Comparison of ENCODE assay signal across 27 mouse cellular contexts in the genomic region with DNA sequence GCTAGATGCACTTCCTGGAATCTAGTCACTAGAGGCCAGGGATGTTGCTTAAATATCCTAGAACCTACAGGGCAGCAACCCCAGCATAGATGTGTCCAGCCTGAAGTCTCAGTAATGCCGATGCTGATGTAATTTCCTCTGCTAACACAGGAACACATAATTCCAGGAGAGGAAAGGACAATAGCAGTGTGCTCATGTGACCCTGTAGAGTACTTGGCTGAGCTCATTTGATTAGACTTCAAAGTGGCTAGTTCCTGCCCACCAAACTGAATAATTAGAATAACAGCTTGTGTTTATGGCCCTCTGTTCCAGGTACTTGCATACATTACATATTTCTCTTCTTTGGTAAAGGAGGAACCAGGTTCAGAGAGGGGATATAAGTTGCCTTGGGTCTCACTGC. TPM values are rescaled to one million over a fixed set of nuclear protein-coding genes. Genes with fewer than 3 reads are reported as not detected.
DNase-seq lines count a peak whose midpoint lies in the region; ATAC-seq and TF ChIP-seq lines count a peak whose summit lies in the region.
"Had no signal": no experiment of that assay in that cellular context is flagged by ENCODE, and none has a peak within 500 bp of the region (broad histone marks: within the 10 kb centered on the region; RNA-seq: fewer than 3 reads in every experiment).

No protein-coding gene starts in this region.

- no peak for TF ChIP-seq EP300 in heart, adult 2 months (IDR thresholded peaks at IDR 0.05; ENCODE audit: insufficient read depth, low read depth, low read length)
- no peak for TF ChIP-seq EP300 in heart, postnatal 0 days (IDR thresholded peaks at IDR 0.05; ENCODE audit: low read depth)

- TF ChIP-seq CTCF in heart, adult 2 months (IDR thresholded peaks at IDR 0.05): no peak
- TF ChIP-seq CTCF in heart, postnatal 0 days (IDR thresholded peaks at IDR 0.05; ENCODE audit: low read depth): no peak

- no peaks in the 10 kb centered on the region for H3K9me3 ChIP-seq in heart, postnatal 0 days (replicated peaks; ENCODE audit: control insufficient read depth, low read length)
- H3K9me3 ChIP-seq in heart, embryonic 12.5 days (replicated peaks): no peaks in the 10 kb centered on the region
- H3K9me3 ChIP-seq: embryonic facial prominence, embryonic 15.5 days; forebrain, embryonic 10.5 days; heart, embryonic 15.5 days; hindbrain, embryonic 10.5 days; intestine, embryonic 15.5 days had no signal

- H3K4me2 ChIP-seq in heart, postnatal 0 days (ENCODE audit: low read depth, low read length): no peak overlapping the region
- no peak overlapping the region for H3K4me2 ChIP-seq in heart, embryonic 12.5 days
- H3K4me2 ChIP-seq: embryonic facial prominence, embryonic 15.5 days; heart, embryonic 15.5 days; hindbrain, embryonic 14.5 days; intestine, embryonic 15.5 days had no signal

- H3K9ac ChIP-seq in heart, adult 2 months (ENCODE audit: low read depth, low read length): no peak overlapping the region
- H3K9ac ChIP-seq in heart, postnatal 0 days (replicated peaks; ENCODE audit: low read depth, low read length): no peak overlapping the region
- H3K9ac ChIP-seq in heart, embryonic 12.5 days: no peak overlapping the region
- H3K9ac ChIP-seq: embryonic facial prominence, embryonic 15.5 days; heart, embryonic 15.5 days; hindbrain, embryonic 14.5 days; intestine, embryonic 15.5 days had no signal

- H3K36me3 ChIP-seq in heart, adult 2 months (ENCODE audit: control insufficient read depth, insufficient read depth, low read length): peaks cover 8% of the 10 kb centered on the region
- no peaks in the 10 kb centered on the region for H3K36me3 ChIP-seq in heart, postnatal 0 days (replicated peaks; ENCODE audit: control insufficient read depth, insufficient read depth, low read length)
- no peaks in the 10 kb centered on the region for H3K36me3 ChIP-seq in heart, embryonic 12.5 days
- H3K36me3 ChIP-seq: embryonic facial prominence, embryonic 15.5 days; heart, embryonic 15.5 days; intestine, embryonic 15.5 days had no signal

- no peak overlapping the region for H3K4me3 ChIP-seq in heart, adult 2 months
- H3K4me3 ChIP-seq in heart, postnatal 0 days (ENCODE audit: low read depth, low read length): no peak overlapping the region
- no peak overlapping the region for H3K4me3 ChIP-seq in heart, embryonic 12.5 days
- no peak overlapping the region for H3K4me3 ChIP-seq in brown adipose tissue, adult 24 weeks (ENCODE audit: insufficient read depth, low read depth, low read length)
- H3K4me3 ChIP-seq: embryonic facial prominence, embryonic 15.5 days; erythroblast, embryonic 14.5 days; forebrain, embryonic 10.5 days; gastrocnemius, adult 2 months; heart, embryonic 15.5 days; hindbrain, embryonic 10.5 days; intestine, embryonic 15.5 days had no signal

- 13% methylated on average over 1 of the region's 1 CpGs for WGBS in heart, adult 2 months
- WGBS in heart, postnatal 0 days: 52% methylated on average over 1 of the region's 1 CpGs
- 56% methylated on average over 1 of the region's 1 CpGs for WGBS in heart, embryonic 12.5 days

- no peak for TF ChIP-seq POLR2A in heart, adult 2 months (IDR thresholded peaks at IDR 0.05; ENCODE audit: insufficient read depth, low read depth, low read length)

- H3K4me1 ChIP-seq in heart, adult 2 months (ENCODE audit: control insufficient read depth, insufficient read depth, low read length): no peaks in the 10 kb centered on the region; the same call in 1 of the 2 replicates
- H3K4me1 ChIP-seq in heart, postnatal 0 days (ENCODE audit: control insufficient read depth, insufficient read depth): 0 out of 2 replicates have a peak, but pooled peaks cover 3% of the 10 kb centered on the region
- peaks cover 9% of the 10 kb centered on the region; the same call in 1 of the 2 replicates for H3K4me1 ChIP-seq in heart, embryonic 12.5 days (replicated peaks)
- no peaks in the 10 kb centered on the region for H3K4me1 ChIP-seq in brown adipose tissue, adult 24 weeks (ENCODE audit: control insufficient read depth, insufficient read depth, insufficient read length, low read length)
- H3K4me1 ChIP-seq: embryonic facial prominence, embryonic 15.5 days; intestine, embryonic 15.5 days had no signal

- no peak for DNase-seq in heart, adult 2 months
- no peak for DNase-seq in heart, postnatal 25 days (ENCODE audit: low spot score)
- peak; percentile 42 for DNase-seq in heart, postnatal 0 days (ENCODE audit: low spot score)
- DNase-seq in lung, postnatal 25 days (ENCODE audit: low spot score): peak; percentile 18
- DNase-seq in lung, postnatal 4 days: no peak
- DNase-seq in left cerebral cortex, postnatal 36 days (ENCODE audit: low spot score in 2 of 2): no peak
- DNase-seq: adrenal gland, adult 2 months; adrenal gland, postnatal 25 days; cerebellum, adult 11 months; cerebellum, adult 8-10 months; cerebellum, postnatal 14 days; embryo, embryonic 11 days; gastrocnemius, adult 2 months; gastrocnemius, postnatal 25 days had no signal

- ATAC-seq in heart, postnatal 0 days (ENCODE audit: insufficient read depth, low read depth): no peak
- ATAC-seq in heart, embryonic 12.5 days (ENCODE audit: insufficient number of reproducible peaks, low FRiP score): no peak
- ATAC-seq: forebrain, embryonic 14.5 days; intestine, embryonic 15.5 days; Patski had no signal

- peak overlapping the region; percentile 13; the same call in 1 of the 2 replicates for H3K27ac ChIP-seq in heart, adult 2 months
- H3K27ac ChIP-seq in heart, postnatal 0 days (ENCODE audit: low read depth): no peak overlapping the region; the same call in 1 of the 2 replicates
- H3K27ac ChIP-seq in heart, embryonic 12.5 days (ENCODE audit: poor library complexity, severe bottlenecking): no peak overlapping the region
- H3K27ac ChIP-seq in brown adipose tissue, adult 24 weeks (replicated peaks; ENCODE audit: low read depth, low read length): peak overlapping the region; percentile 65; the same call in 1 of the 2 replicates
- H3K27ac ChIP-seq: embryonic facial prominence, embryonic 15.5 days; forebrain, embryonic 10.5 days; gastrocnemius, adult 2 months; heart, embryonic 15.5 days; hindbrain, embryonic 10.5 days; hindbrain, embryonic 14.5 days; intestine, embryonic 15.5 days had no signal

- H3K27me3 ChIP-seq in heart, adult 2 months (ENCODE audit: control insufficient read depth, insufficient read depth, low read length): no peaks in the 10 kb centered on the region
- no peaks in the 10 kb centered on the region for H3K27me3 ChIP-seq in heart, postnatal 0 days (ENCODE audit: control insufficient read depth, insufficient read depth, low read length)
- H3K27me3 ChIP-seq in heart, embryonic 12.5 days (replicated peaks): 0 out of 2 replicates have a peak, but pooled peaks cover 2% of the 10 kb centered on the region
- H3K27me3 ChIP-seq: embryonic facial prominence, embryonic 15.5 days; intestine, embryonic 15.5 days had no signal

- intact Hi-C loops in heart, adult 2 months (cut with DNase I): no loop called here
- intact Hi-C loops in heart, postnatal 25 days (cut with DNase I): no loop called here
- intact Hi-C loops in left cerebral cortex, postnatal 36 days (cut with DNase I): no loop called here

- H3K79me2 ChIP-seq in heart, adult 2 months (replicated peaks; ENCODE audit: control insufficient read depth, insufficient read depth, low read length): no peaks in the 10 kb centered on the region

RNA-seq across cellular contexts. Expression of gene Fhl1, which starts 4.6 kb away (rescaled TPM):
- 100 to 1,000 TPM; 111 to 140 TPM for total RNA-seq in heart, adult 2 months (2021)
- polyA plus RNA-seq in heart, adult 2 months (2012; rRNA removed): 123 and 197 TPM in 2 replicates
- total RNA-seq in heart, postnatal 25 days (2021): 100 to 1,000 TPM; 114 to 123 TPM
- total RNA-seq in heart, postnatal 0 days (2014; rRNA removed; ENCODE audit: low replicate concordance): 260 and 297 TPM in 2 replicates
- 183 and 189 TPM in 2 replicates for polyA plus RNA-seq in heart, postnatal 0 days (2015; fragmentation: Nextera tagmentation; extraction: Ambion mirVana)
- polyA plus RNA-seq in heart, embryonic 12.5 days (2016; fragmentation: Nextera tagmentation; extraction: Ambion mirVana): 149 and 153 TPM in 2 replicates
- 160 and 164 TPM in 2 replicates for polyA plus RNA-seq in brown adipose tissue, adult 24 weeks (2012; ENCODE audit: insufficient read depth, insufficient read length, missing spikeins)
- 100 to 1,000 TPM in 1 of 2 experiments, 10 to 100 TPM in 1; 70.5 to 113 TPM for total RNA-seq in left cerebral cortex, postnatal 36 days (2021)
- total RNA-seq: granulocyte monocyte progenitor cell, adult 5-6 weeks; MEL had no signal

Comparison
In these comparisons a context has a peak if more than half of its experiments do, and no peak if none do; other contexts are left out.
1. DNase-seq: peak in heart, postnatal 0 days (single experiment) and lung, postnatal 25 days (single experiment); none in heart, adult 2 months (0 of 2), heart, postnatal 25 days (single experiment), lung, postnatal 4 days (0 of 2) and left cerebral cortex, postnatal 36 days (0 of 2).
2. H3K27ac ChIP-seq: peak in heart, adult 2 months (single experiment) and brown adipose tissue, adult 24 weeks (single experiment); none in heart, postnatal 0 days (single experiment) and heart, embryonic 12.5 days (single experiment).